Mouse (Mus musculus) spleen, adult 12 weeks (tissue): ENCODE results near the gene Scin.

ENCODE experiments used
- DNase-seq: peaks from one replicate; pipeline ENCODE4 v3.0.0; 2022; ENCODE audit warnings: low spot score

Scin gene

DNA sequence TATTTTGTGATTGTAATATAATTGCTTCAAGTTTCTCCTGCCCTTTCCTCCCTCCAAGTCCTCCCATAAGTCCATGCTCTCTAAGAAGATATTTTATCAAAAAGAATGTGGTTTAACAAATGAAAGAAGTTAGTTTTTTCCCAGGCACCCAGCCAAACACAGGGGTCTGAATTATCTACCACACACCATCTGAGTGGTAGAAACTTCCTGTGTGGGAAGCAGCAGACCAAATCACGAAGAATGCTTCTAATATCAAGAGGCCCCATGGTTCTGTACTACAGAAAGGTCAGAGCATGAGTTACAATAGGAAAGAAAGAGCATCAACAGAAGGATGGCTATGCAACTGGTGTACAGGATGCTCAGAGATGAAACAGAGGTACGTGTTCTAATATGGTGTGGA is 25.9 kb downstream of the Scin start:
- no peak for DNase-seq

GRCm38 (mm10) chr12:40106874-40107273 is 27.2 kb downstream of the Scin start:
- DNase-seq: no peak

GRCm38 (mm10) chr12:40104750-40105149 is 29.3 kb downstream of the Scin start:
- no peak for DNase-seq

- DNase-seq: no peak
Measured at GRCm38 (mm10) chr12:40102359-40102758, 31.7 kb downstream of the Scin start.

DNA sequence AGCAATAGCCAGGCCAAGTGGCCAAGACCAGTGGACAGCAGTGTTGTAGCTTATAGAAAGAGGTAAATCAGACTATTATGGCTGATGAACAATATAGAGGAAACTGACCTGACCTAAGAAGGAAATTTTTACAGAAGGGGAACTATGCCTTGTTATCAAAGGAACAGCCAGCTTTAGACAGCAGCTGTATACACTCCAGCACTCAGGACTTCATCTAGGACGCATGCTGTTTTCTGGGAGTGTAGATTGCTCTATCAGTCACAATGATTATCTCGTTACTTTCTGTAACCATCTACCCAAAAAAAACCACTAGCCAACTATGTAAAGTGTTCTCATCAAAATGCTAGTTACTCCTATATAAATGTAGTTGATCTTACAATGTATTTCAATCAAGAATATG is 34.6 kb downstream of the Scin start:
- DNase-seq: no peak

DNA sequence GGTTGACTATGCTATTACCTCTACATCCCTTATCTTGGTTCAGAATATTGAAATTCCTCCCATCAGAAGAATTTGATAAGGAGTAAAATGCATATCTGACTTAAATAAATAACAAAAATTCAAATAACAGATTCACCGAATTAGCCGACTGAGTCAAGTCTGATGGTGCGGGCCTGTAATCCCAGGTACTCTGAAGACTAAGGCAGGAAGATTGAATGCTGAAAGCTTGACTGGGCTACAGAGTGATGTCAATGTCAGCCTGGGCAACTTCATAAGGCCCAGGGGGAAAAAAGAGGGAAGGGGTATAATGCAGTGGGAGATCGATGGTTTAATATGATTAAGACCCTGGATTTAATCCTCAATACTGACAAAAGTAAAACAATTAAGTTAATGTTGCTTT is 36.6 kb downstream of the Scin start:
- no peak for DNase-seq

DNA sequence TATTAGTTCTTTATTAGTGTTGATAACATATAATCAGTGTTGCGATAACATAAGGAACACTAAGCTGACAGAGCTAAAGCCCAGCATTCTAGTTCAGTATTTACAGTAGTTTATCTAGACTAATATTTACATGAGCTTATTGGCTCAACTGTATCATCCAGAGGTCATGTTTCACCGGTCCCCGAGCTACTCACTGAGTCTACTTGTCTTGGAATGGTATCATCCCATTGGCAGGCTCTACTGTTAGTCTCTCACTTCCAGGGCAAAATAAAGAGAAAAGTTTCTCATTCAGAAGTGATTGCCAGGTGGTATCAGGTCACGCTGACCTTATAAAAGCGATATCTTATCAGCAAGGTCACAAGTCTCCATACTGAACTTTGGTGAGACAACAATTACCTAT is 37.0 kb downstream of the Scin start:
- DNase-seq: no peak

DNA sequence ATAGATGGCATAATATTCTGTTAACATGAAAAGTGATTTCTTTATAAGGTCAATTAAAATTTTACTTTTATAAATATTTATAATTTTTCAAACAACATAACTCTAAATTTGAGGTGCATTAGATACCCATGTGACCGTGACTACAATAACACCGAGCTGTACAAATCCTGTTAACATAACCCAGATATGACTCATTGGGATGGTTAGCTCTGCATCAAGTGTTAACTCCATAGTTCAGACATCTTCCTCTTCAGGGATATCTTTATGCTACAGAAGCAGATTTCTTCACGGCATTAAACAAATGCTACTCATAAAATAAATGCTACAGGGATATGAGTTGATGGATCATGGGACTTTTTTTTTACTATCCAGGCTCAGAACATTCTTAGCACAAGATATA is 37.6 kb downstream of the Scin start:
- DNase-seq: no peak

DNA sequence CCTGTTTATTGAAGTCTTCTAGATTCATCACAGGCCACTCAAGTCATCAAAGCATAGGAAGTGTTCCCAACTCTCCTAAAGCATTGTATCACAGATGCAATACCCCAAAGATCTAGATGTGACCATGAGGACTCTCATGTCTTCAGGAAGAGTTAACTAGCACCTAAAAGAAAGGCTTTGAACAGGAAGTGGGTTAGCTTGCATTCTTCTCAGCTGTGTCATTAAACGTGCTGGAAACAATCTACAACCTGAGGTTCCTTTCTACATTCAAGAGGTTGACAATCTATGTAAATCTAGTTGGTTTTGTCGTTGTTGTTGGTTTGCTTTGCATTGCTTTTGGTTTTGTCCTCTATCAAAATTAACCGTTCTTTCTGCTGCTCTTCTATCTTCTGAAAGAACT is 44.0 kb downstream of the Scin start:
- DNase-seq: no peak

DNA sequence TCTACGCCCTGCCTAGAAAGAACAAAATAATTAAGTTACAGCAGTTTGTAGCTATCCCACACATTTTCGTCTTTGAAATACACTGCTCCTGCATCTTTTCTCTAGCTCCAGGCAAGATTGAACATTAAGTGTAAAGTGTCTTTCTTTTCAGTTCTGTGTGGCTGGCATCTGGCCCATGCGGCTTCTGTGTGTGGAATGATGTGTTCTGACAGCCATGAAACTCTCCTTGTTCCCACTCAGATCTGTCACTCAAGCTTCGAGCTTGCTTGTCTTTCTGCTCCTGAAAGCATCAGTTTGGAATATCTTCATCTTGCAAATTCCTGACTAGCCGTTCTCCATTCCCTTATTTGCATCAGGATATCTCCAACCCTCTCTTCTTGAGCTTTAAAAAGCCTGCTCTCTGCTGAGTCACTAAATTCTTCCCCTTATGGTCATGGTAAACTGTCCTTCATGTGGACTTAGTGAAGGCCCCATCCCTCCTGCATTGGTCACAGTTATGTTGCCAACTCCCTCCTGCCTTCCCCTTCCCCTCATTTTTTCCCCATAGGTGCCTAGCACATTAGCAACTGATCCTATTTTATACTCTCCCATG is 48.2 kb downstream of the Scin start:
- DNase-seq: no peak

DNA sequence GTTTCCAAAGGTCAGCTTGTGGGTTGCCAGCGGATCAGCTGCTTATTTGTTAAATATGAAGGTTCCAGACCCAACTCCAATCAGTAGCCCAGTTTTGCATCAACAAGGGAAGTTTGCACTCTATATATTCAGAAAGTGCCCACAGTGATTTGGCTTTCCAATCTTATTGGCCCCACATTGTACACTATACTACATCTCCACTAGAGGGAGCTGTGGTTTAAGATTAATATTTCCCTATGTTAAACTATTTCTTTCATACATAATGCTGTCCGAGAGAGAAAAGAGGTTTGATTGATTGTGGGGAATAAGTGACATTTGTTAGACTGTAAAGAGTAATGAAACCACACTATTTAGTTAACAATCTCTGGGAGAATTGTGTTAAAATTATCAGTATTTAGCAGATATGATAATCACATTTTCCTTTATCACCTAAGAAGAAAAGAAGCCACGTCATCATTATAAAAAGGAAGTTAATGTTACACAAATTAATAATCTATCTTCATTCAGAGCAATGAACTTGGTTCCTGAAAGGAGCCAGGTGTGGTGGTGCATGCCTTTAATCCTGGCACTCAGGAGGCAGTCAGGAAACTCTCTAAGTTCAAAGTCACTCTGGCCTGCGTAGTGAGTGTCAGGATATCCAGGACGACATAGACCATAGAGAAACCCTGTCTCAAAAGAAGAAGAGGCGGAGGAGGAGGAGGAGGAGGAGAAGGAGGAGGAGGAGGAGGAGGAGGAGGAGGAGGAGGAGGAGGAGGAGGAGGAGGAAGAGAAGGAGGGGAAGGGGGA is 51.4 kb downstream of the Scin start:
- no peak for DNase-seq

DNA sequence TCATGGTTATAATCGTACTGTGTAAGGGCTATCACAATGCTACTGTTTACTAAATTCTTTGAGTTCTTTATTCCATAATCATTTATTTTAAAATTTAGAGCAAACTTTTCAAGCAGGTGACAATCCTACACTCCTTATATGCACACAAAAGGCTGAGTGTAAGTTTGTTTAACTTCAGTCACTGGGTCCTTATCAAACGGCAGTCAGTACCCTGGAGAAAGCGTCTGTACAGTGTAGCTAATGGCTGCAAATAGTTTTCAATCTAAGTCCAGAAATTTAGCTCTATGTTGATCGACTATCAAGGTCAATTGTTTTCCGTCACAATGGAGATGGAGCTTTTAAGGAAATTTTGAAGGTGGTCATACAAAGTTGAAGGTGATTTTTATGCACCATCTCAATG is 52.0 kb downstream of the Scin start:
- no peak for DNase-seq

DNA sequence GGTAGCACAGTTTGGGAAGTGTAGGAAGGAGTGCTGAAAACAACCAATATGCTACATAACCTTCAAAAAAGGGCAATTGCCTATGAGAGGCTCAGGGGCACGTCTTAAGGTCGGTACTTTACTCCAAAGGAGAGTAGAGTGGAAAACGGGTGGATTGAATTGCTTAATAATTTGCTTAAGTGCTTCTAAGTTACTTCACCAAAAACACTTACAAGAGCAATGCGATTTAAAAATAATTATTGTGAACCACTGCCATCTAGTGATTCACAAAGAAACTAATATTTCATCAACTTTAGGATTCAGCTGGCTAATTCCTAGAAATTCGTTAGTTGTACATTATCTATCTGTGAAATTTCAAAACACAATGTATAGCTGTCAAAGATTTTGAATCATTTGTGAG is 60.4 kb downstream of the Scin start:
- DNase-seq: no peak

GRCm38 (mm10) chr12:40047024-40047423 is 87.0 kb downstream of the Scin start:
- DNase-seq: no peak

- no peak for DNase-seq
Measured at GRCm38 (mm10) chr12:40043816-40044585, 90.0 kb downstream of the Scin start.

DNA sequence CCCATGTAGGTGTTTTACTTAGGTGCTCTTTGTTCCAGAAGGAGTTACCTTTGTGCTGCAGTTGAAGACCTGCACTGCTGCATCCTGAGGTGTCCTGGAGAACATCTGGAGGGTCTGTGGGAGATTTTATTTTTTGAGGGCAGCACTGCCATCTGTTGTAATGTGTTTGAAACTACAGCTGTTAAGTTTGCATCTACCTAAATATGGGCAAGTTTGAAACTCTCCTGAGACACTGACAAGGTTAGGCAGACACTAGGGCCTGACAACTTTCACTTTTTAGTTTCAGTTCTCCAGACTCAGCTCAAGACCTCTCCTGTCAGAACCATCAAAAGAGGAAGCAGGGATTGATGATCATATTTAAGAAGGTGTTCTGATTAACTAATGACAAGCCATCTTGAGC is 94.0 kb downstream of the Scin start:
- no peak for DNase-seq

DNA sequence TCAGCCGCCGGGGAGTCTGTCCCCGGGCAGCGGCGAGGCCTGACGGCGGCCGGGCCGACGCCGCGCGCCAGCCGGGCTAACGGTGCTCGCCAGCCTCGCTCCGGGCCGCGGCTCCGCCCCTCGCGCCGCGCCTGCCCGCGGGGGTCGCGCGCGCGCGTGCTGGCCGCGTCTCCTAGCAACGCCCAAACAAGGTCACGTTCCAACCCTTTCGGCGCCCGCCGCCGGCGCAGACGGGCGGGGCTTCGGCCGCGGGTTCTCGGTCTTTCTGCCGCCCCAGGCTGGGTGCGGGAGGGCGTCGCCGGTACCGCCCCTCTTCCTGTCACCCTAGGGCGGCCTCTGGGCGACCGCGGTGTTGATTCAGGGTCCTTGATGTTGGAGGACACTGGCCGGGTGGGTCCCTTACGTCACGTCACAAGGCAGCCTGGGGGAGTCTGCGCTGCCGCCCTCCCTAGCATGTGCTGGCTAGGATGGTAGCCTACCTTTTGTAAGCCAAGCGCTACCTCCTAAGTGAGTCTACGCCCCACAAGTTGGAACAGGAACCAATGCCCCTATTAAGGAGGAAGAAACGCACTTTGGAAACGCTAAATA is 96.1 kb downstream of the Scin start, which contains the start of gene Arl4a:
Gene Arl4a (minus strand): TSS at position 150 of the 588 bp plus-strand sequence.
- DNase-seq: peak; percentile 91

- peak; percentile 99 for DNase-seq
Measured at GRCm38 (mm10) chr12:40037226-40037813, 96.7 kb downstream of the Scin start.

GRCm38 (mm10) chr12:40036666-40037065 is 97.4 kb downstream of the Scin start:
- DNase-seq: no peak

- DNase-seq: no peak
Measured at GRCm38 (mm10) chr12:40035506-40035905, 98.5 kb downstream of the Scin start.

DNA sequence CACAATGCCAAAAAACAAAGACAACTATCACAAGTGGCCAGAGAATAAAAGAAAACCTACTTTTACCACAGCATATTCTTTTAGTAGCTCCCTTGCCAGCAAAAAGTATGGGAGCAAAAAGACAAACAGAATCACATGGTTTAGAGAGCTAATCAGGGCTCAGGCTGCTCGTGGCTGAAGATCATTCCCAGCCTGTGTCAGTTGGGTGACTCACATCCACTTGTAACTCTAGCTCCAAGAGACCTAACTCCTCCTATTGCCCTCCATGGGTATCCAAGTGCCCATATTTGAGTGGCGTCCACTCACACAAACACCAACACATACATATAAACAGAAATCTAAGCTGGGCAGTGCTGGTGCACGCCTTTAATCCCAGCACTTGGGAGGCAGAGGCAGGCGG is 104.8 kb downstream of the Scin start:
- no peak for DNase-seq

DNA sequence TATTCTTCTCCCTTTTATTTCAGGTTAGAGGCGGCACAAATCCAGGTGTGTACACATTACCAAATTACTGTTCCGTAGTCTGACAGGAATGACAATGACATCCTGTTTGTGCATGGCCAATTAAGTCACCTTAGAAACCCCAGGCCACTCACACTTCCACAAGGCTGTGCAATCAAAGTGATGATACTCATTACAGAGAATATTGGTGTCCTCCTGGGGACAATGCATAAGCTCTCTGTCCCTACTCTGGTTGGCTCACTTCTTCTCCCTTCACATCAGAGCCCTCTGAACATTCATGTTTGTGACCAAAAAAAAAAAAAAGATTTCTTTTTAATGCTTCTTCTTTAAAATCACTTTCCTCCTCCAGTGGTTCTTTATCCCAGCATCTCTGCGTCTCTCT is 106.2 kb downstream of the Scin start:
- DNase-seq: no peak
